Mouse (Mus musculus): ENCODE measurements at regions not wholly inside any gene's neighbourhood (a gene's known extent, or its start where the extent isn't known, plus 50 kb on each side); places are given as distances from the start of the nearest gene placed in this dataset.

- DNase-seq (ENCODE audit: low read depth, low spot score), result no peak
- Histone ChIP-seq H3K9me3 (ENCODE audit: control insufficient read depth, insufficient read depth, low read depth, low read length) (no peaks in the 10 kb centered on the region), H3K27ac (ENCODE audit: insufficient read depth, low read depth, low read length, poor library complexity, severe bottlenecking) (no peak overlapping the region), H3K36me3 (ENCODE audit: control insufficient read depth, insufficient read depth, low read length, poor library complexity, severe bottlenecking) (no peaks in the 10 kb centered on the region), H3K4me3 (ENCODE audit: insufficient read depth in 1 of 2, low read depth in 1 of 2, low read length in 2 of 2, poor library complexity in 1 of 2, severe bottlenecking in 1 of 2) (no peak overlapping the region), H3K4me1 (ENCODE audit: control insufficient read depth in 2 of 2, insufficient read depth in 2 of 2, low read length in 2 of 2, poor library complexity in 1 of 2) (no peaks in the 10 kb centered on the region), H3K9ac (ENCODE audit: insufficient read depth, low read depth, low read length, poor library complexity, severe bottlenecking) (no peak overlapping the region)
- in situ Hi-C loops (cut with MboI; ENCODE audit: low sequenced_read_pairs in 2 of 2, unreplicated experiment in 2 of 2), result no loop called here
- no peak for TF ChIP-seq MAFK (IDR thresholded peaks at IDR 0.05; ENCODE audit: insufficient read depth, low read depth, low read length)
Measured at GRCm38 (mm10) chr2:9589200-9589599, 291.9 kb upstream of the 4930412O13Rik start.

- Histone ChIP-seq H3K9ac (ENCODE audit: insufficient read depth, low read depth, low read length, poor library complexity, severe bottlenecking) (no peak overlapping the region), H3K27ac (ENCODE audit: insufficient read depth, low read depth, low read length, poor library complexity, severe bottlenecking) (no peak overlapping the region), H3K4me3 (ENCODE audit: insufficient read depth in 1 of 2, low read depth in 1 of 2, low read length in 2 of 2, poor library complexity in 1 of 2, severe bottlenecking in 1 of 2) (no peak overlapping the region), H3K4me1 (ENCODE audit: control insufficient read depth in 2 of 2, insufficient read depth in 2 of 2, low read length in 2 of 2, poor library complexity in 1 of 2) (no peaks in the 10 kb centered on the region), H3K9me3 (ENCODE audit: control insufficient read depth, insufficient read depth, low read depth, low read length) (no peaks in the 10 kb centered on the region), H3K36me3 (ENCODE audit: control insufficient read depth, insufficient read depth, low read length, poor library complexity, severe bottlenecking) (no peaks in the 10 kb centered on the region)
- DNase-seq (ENCODE audit: low read depth, low spot score), result no peak
- TF ChIP-seq ZC3H11A (IDR thresholded peaks at IDR 0.05; ENCODE audit: borderline replicate concordance, low read depth, low read length) (no peak), ZNF384 (IDR thresholded peaks at IDR 0.05; ENCODE audit: low read depth, low read length) (no peak), CHD2 (IDR thresholded peaks at IDR 0.05; ENCODE audit: low read depth, low read length) (no peak), MAFK (IDR thresholded peaks at IDR 0.05; ENCODE audit: insufficient read depth, low read depth, low read length) (no peak), HCFC1 (IDR thresholded peaks at IDR 0.05; ENCODE audit: borderline replicate concordance, insufficient read depth, low read length) (no peak)
- in situ Hi-C loops (cut with MboI; ENCODE audit: low sequenced_read_pairs in 2 of 2, unreplicated experiment in 2 of 2), result no loop called here
Measured at GRCm38 (mm10) chr2:9592531-9592930, 288.5 kb upstream of the 4930412O13Rik start.

GRCm38 (mm10) chr2:9593931-9594330 lies 287.1 kb upstream of the 4930412O13Rik start:
- Histone ChIP-seq H3K4me3 (ENCODE audit: insufficient read depth in 1 of 2, low read depth in 1 of 2, low read length in 2 of 2, poor library complexity in 1 of 2, severe bottlenecking in 1 of 2) (no peak overlapping the region), H3K9me3 (ENCODE audit: control insufficient read depth, insufficient read depth, low read depth, low read length) (no peaks in the 10 kb centered on the region), H3K27ac (ENCODE audit: insufficient read depth, low read depth, low read length, poor library complexity, severe bottlenecking) (no peak overlapping the region), H3K9ac (ENCODE audit: insufficient read depth, low read depth, low read length, poor library complexity, severe bottlenecking) (no peak overlapping the region), H3K36me3 (ENCODE audit: control insufficient read depth, insufficient read depth, low read length, poor library complexity, severe bottlenecking) (no peaks in the 10 kb centered on the region), H3K4me1 (ENCODE audit: control insufficient read depth in 2 of 2, insufficient read depth in 2 of 2, low read length in 2 of 2, poor library complexity in 1 of 2) (no peaks in the 10 kb centered on the region)
- TF ChIP-seq ZC3H11A (IDR thresholded peaks at IDR 0.05; ENCODE audit: borderline replicate concordance, low read depth, low read length), result no peak
- TF ChIP-seq HCFC1 (IDR thresholded peaks at IDR 0.05; ENCODE audit: borderline replicate concordance, insufficient read depth, low read length), result no peak
- no peak for TF ChIP-seq ZNF384 (IDR thresholded peaks at IDR 0.05; ENCODE audit: low read depth, low read length)
- no peak for TF ChIP-seq CHD2 (IDR thresholded peaks at IDR 0.05; ENCODE audit: low read depth, low read length)
- no peak; the same call in 1 of the 2 replicates for TF ChIP-seq MAFK (IDR thresholded peaks at IDR 0.05; ENCODE audit: insufficient read depth, low read depth, low read length)
- DNase-seq (ENCODE audit: low read depth, low spot score), result no peak
- in situ Hi-C loops (cut with MboI; ENCODE audit: low sequenced_read_pairs in 2 of 2, unreplicated experiment in 2 of 2), result no loop called here

- Histone ChIP-seq H3K4me1 (ENCODE audit: control insufficient read depth in 2 of 2, insufficient read depth in 2 of 2, low read length in 2 of 2, poor library complexity in 1 of 2) (no peaks in the 10 kb centered on the region), H3K9me3 (ENCODE audit: control insufficient read depth, insufficient read depth, low read depth, low read length) (no peaks in the 10 kb centered on the region), H3K4me3 (ENCODE audit: insufficient read depth in 1 of 2, low read depth in 1 of 2, low read length in 2 of 2, poor library complexity in 1 of 2, severe bottlenecking in 1 of 2) (no peak overlapping the region), H3K27ac (ENCODE audit: insufficient read depth, low read depth, low read length, poor library complexity, severe bottlenecking) (no peak overlapping the region), H3K36me3 (ENCODE audit: control insufficient read depth, insufficient read depth, low read length, poor library complexity, severe bottlenecking) (no peaks in the 10 kb centered on the region), H3K9ac (ENCODE audit: insufficient read depth, low read depth, low read length, poor library complexity, severe bottlenecking) (no peak overlapping the region)
- in situ Hi-C loops (cut with MboI; ENCODE audit: low sequenced_read_pairs in 2 of 2, unreplicated experiment in 2 of 2), result no loop called here
- no peak for DNase-seq (ENCODE audit: low read depth, low spot score)
- no peak for TF ChIP-seq ZNF384 (IDR thresholded peaks at IDR 0.05; ENCODE audit: low read depth, low read length)
- no peak for TF ChIP-seq CHD2 (IDR thresholded peaks at IDR 0.05; ENCODE audit: low read depth, low read length)
- TF ChIP-seq ZC3H11A (IDR thresholded peaks at IDR 0.05; ENCODE audit: borderline replicate concordance, low read depth, low read length), result no peak
- TF ChIP-seq HCFC1 (IDR thresholded peaks at IDR 0.05; ENCODE audit: borderline replicate concordance, insufficient read depth, low read length), result no peak
- TF ChIP-seq MAFK (IDR thresholded peaks at IDR 0.05; ENCODE audit: insufficient read depth, low read depth, low read length), result no peak
Measured at GRCm38 (mm10) chr2:9595236-9595850, 285.7 kb upstream of the 4930412O13Rik start.

- H3K4me1 ChIP-seq (ENCODE audit: control insufficient read depth in 2 of 2, insufficient read depth in 2 of 2, low read length in 2 of 2, poor library complexity in 1 of 2), result no peaks in the 10 kb centered on the region
- no peaks in the 10 kb centered on the region for H3K36me3 ChIP-seq (ENCODE audit: control insufficient read depth, insufficient read depth, low read length, poor library complexity, severe bottlenecking)
- no peaks in the 10 kb centered on the region for H3K9me3 ChIP-seq (ENCODE audit: control insufficient read depth, insufficient read depth, low read depth, low read length)
- H3K4me3 ChIP-seq (ENCODE audit: insufficient read depth in 1 of 2, low read depth in 1 of 2, low read length in 2 of 2, poor library complexity in 1 of 2, severe bottlenecking in 1 of 2), result no peak overlapping the region
- no peak for TF ChIP-seq CHD2 (IDR thresholded peaks at IDR 0.05; ENCODE audit: low read depth, low read length)
- TF ChIP-seq ZC3H11A (IDR thresholded peaks at IDR 0.05; ENCODE audit: borderline replicate concordance, low read depth, low read length), result no peak
- no peak for TF ChIP-seq ZNF384 (IDR thresholded peaks at IDR 0.05; ENCODE audit: low read depth, low read length)
- DNase-seq (ENCODE audit: low read depth, low spot score), result no peak
- in situ Hi-C loops (cut with MboI; ENCODE audit: low sequenced_read_pairs in 2 of 2, unreplicated experiment in 2 of 2), result no loop called here
- no peak overlapping the region for H3K27ac ChIP-seq (ENCODE audit: insufficient read depth, low read depth, low read length, poor library complexity, severe bottlenecking)
- H3K9ac ChIP-seq (ENCODE audit: insufficient read depth, low read depth, low read length, poor library complexity, severe bottlenecking), result no peak overlapping the region
Measured at GRCm38 (mm10) chr2:9596135-9596534, 284.9 kb upstream of the 4930412O13Rik start.
